Mouse (Mus musculus) ZHBTc4 (cell line): ENCODE measurements around the gene Ahcy.
"Not testable (repeated sequence)": the region's sequence is repeated elsewhere in the genome, so short reads cannot be mapped to it uniquely, and the experiment has no call there.

Experiments used
- DNase-seq: peaks from one replicate; pipeline ENCODE4 v3.0.0-alpha.2; 2011; ENCODE audit warnings: low read depth, low spot score

Ahcy gene

GRCm38 (mm10) chr2:155019673-155020072, 54.6 kb downstream of the Ahcy start:
- no peak for DNase-seq

GRCm38 (mm10) chr2:155018762-155019641, 55.3 kb downstream of the Ahcy start:
- DNase-seq: no peak

GRCm38 (mm10) chr2:155018251-155018755, 56.0 kb downstream of the Ahcy start, which contains the start of gene Gm14226:
Gm14226 (plus strand) TSS chr2:155018266.
- DNase-seq: not testable (repeated sequence)

GRCm38 (mm10) chr2:155016751-155017150, 57.5 kb downstream of the Ahcy start:
- DNase-seq: not testable (repeated sequence)

GRCm38 (mm10) chr2:155012991-155013390, 61.3 kb downstream of the Ahcy start:
- no peak for DNase-seq

- peak; percentile 78 for DNase-seq
These were observed 63.1 kb downstream of the Ahcy start for GRCm38 (mm10) chr2:155011086-155011656.
